Mouse (Mus musculus) adrenal gland, postnatal 4 days (tissue): ENCODE measurements around the gene Cops7b. TPM values are rescaled to one million over a fixed set of nuclear protein-coding genes. Genes with fewer than 3 reads are reported as not detected.

Experiments used
- DNase-seq, 2 experiments: peaks; one replicate each; pipeline ENCODE4 v3.0.0; 2021 to 2022; ENCODE audit warnings: low spot score in 2 of 2, mixed read lengths in 2 of 2
- microRNA-seq: library from miRNA; unstranded; fragments of <30 nt; microRNA quantifications from one replicate; pipeline ENCODE4 v1.2.0, GENCODE M21; 2021
- total RNA-seq, 2 experiments: library from RNA; stranded (reverse); gene quantifications; 2 replicates each; pipeline ENCODE4 v1.2.3; 2021

The Cops7b gene
- total RNA-seq, 2 experiments from 2014 or later, result 22.2 to 24.2 TPM

GRCm38 (mm10) chr1:86650272-86650671 is 67.6 kb downstream of the Cops7b start:
- peak; percentile 22 to 32 for DNase-seq

- no peak for DNase-seq
Observed at GRCm38 (mm10) chr1:86652675-86653074, 70.0 kb downstream of the Cops7b start.

- DNase-seq, result no peak
Observed at GRCm38 (mm10) chr1:86657071-86657470, 74.4 kb downstream of the Cops7b start.

Small RNA genes within 50 kb of the gene (microRNA-seq; reads per million reads assigned to microRNA genes)
- not detected for gene Gm22955

Other genes starting within 250 kb of the Cops7b start
- gene Ncl, start 223.5 kb upstream of the Cops7b start, total RNA-seq, result 100 to 1,000 TPM; 335 to 347 TPM
- gene Nmur1, start 156.7 kb upstream of the Cops7b start, total RNA-seq, result not detected
- not detected for gene Tex44, start 156.6 kb upstream of the Cops7b start, total RNA-seq
- 1,000 to 10,000 TPM; 1,215 to 1,376 TPM for gene Ptma, start 56.2 kb upstream of the Cops7b start, total RNA-seq
- 10 to 100 TPM; 35.8 to 35.9 TPM for gene Pde6d, start 275 bp upstream of the Cops7b start, total RNA-seq
- gene Nppc, start 87.7 kb downstream of the Cops7b start, total RNA-seq, result not detected
- 10 to 100 TPM; 25.6 to 26.0 TPM for gene Dis3l2, start 120.9 kb downstream of the Cops7b start, total RNA-seq